Mouse (Mus musculus): ENCODE data around the gene Irf1. TPM values are rescaled to one million over a fixed set of nuclear protein-coding genes. Genes with fewer than 3 reads are reported as not detected.

Gene Irf1
- polyA plus RNA-seq, 1 experiment from 2014 or later = 2.8 TPM

GRCm38 (mm10) chr11:53764581-53764980, 5.2 kb upstream of the Irf1 start:
- Histone ChIP-seq H3K27ac (ENCODE audit: low read depth, low read length) (no peak overlapping the region), H3K9me3 (ENCODE audit: control insufficient read depth, low read length) (no peaks in the 10 kb centered on the region), H3K4me1 (ENCODE audit: control insufficient read depth, insufficient read depth, low read length) (peaks cover 17% of the 10 kb centered on the region), H3K4me2 (no peak overlapping the region), H3K36me3 (ENCODE audit: control insufficient read depth, insufficient read depth, low read length) (no peaks in the 10 kb centered on the region), H3K9ac (ENCODE audit: low read length) (no peak overlapping the region), H3K4me3 (ENCODE audit: low read depth, low read length) (no peak overlapping the region), H3K27me3 (ENCODE audit: control insufficient read depth, insufficient read depth, low read length) (peaks cover 43% of the 10 kb centered on the region)
- 43% methylated on average over 5 of the region's 5 CpGs for WGBS
- ATAC-seq (ENCODE audit: low FRiP score) (no peak), DNase-seq (ENCODE audit: low spot score, missing footprints) (no peak)

- Histone ChIP-seq H3K27me3 (ENCODE audit: control insufficient read depth, insufficient read depth, low read length) (peaks cover 15% of the 10 kb centered on the region), H3K27ac (ENCODE audit: low read depth, low read length) (no peak overlapping the region), H3K4me1 (ENCODE audit: control insufficient read depth, insufficient read depth, low read length) (peaks cover 9% of the 10 kb centered on the region), H3K36me3 (ENCODE audit: control insufficient read depth, insufficient read depth, low read length) (no peaks in the 10 kb centered on the region), H3K9me3 (ENCODE audit: control insufficient read depth, low read length) (no peaks in the 10 kb centered on the region), H3K4me3 (ENCODE audit: low read depth, low read length) (no peak overlapping the region), H3K4me2 (no peak overlapping the region), H3K9ac (ENCODE audit: low read length) (no peak overlapping the region)
- 77% methylated on average over 13 of the region's 13 CpGs for WGBS
- no peak for DNase-seq (ENCODE audit: low spot score, missing footprints)
- no peak for ATAC-seq (ENCODE audit: low FRiP score)
Observed at GRCm38 (mm10) chr11:53768422-53769184, 1.2 kb upstream of the Irf1 start.

DNA sequence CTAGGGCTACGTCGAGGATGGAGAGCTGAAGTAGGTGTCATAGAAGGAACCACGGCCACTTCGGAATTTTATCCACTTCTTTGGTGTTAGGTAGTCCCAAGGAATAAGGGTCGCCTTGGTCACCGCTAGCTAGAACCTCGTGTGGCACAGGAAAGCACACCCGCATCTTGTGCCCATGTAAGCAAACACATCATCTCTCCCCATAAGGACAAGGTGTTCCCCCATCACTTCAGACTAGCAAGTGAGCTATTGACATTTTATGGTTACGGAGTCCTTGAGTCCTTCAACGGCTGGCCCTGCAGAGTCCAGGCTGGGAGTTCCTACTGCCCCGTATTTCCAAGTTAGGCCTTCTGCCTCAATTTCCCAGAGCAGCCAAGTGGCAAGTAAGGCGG, 633 bp upstream of the Irf1 start:
- H3K9me3 ChIP-seq (ENCODE audit: control insufficient read depth, low read length) = no peaks in the 10 kb centered on the region
- H3K27ac ChIP-seq (ENCODE audit: low read depth, low read length) = no peak overlapping the region
- no peak overlapping the region; the same call in 1 of the 2 replicates for H3K9ac ChIP-seq (ENCODE audit: low read length)
- no peaks in the 10 kb centered on the region for H3K36me3 ChIP-seq (ENCODE audit: control insufficient read depth, insufficient read depth, low read length)
- H3K4me3 ChIP-seq (ENCODE audit: low read depth, low read length) = no peak overlapping the region; the same call in 1 of the 2 replicates
- WGBS = 57% methylated on average over 12 of the region's 12 CpGs
- H3K4me2 ChIP-seq = peak overlapping the region; percentile 98
- H3K27me3 ChIP-seq (ENCODE audit: control insufficient read depth, insufficient read depth, low read length) = peaks cover 15% of the 10 kb centered on the region
- ATAC-seq (ENCODE audit: low FRiP score) (no peak), DNase-seq (ENCODE audit: low spot score, missing footprints) (no peak)
- H3K4me1 ChIP-seq (ENCODE audit: control insufficient read depth, insufficient read depth, low read length) = peaks cover 4% of the 10 kb centered on the region

DNA sequence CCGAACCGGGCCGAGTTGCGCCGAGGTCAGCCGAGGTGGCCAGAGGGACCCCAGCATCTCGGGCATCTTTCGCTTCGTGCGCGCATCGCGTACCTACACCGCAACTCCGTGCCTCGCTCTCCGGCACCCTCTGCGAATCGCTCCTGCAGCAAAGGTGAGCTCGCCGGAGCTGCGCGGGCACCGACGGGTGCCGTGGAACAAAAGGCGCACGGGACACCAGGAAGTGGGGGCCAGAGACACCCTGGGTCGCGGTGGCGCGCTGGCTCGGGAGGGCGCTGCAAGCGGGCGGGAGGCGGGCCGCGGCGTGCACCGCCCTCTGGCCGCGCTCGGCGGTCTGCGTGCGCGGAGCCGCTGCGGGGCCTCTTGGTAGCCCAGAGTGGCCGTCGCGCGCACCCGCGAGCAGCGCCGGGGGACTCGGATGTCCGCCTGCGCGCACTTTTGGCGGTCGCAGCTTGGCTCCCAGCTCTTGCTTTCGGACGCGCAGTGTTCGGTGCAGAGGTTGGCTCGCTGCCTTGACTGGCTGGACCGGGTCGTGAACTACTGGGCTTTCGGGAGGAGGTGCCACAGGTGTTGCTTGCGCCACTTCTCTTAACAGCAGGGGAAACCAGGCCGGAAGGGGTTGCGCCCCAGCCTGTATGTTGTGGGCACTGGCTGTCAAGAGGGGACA, 444 bp downstream of the Irf1 start:
- H3K4me2 ChIP-seq = peak overlapping the region; percentile 98
- no peak overlapping the region for H3K27ac ChIP-seq (ENCODE audit: low read depth, low read length)
- H3K4me3 ChIP-seq (ENCODE audit: low read depth, low read length) = peak overlapping the region; percentile 72
- peak overlapping the region; percentile 70 for H3K9ac ChIP-seq (ENCODE audit: low read length)
- H3K27me3 ChIP-seq (ENCODE audit: control insufficient read depth, insufficient read depth, low read length) = peaks cover 12% of the 10 kb centered on the region
- ATAC-seq (ENCODE audit: low FRiP score) = peak; percentile 78
- under 1% methylated on average over 75 of the region's 75 CpGs for WGBS
- no peaks in the 10 kb centered on the region for H3K36me3 ChIP-seq (ENCODE audit: control insufficient read depth, insufficient read depth, low read length)
- peak; percentile 97 for DNase-seq (ENCODE audit: low spot score, missing footprints)
- H3K9me3 ChIP-seq (ENCODE audit: control insufficient read depth, low read length) = no peaks in the 10 kb centered on the region
- peaks cover 4% of the 10 kb centered on the region for H3K4me1 ChIP-seq (ENCODE audit: control insufficient read depth, insufficient read depth, low read length)

GRCm38 (mm10) chr11:53771001-53771744, 1.4 kb downstream of the Irf1 start:
- no peak overlapping the region for H3K9ac ChIP-seq (ENCODE audit: low read length)
- WGBS = 81% methylated on average over 11 of the region's 11 CpGs
- H3K9me3 ChIP-seq (ENCODE audit: control insufficient read depth, low read length) = no peaks in the 10 kb centered on the region
- no peak overlapping the region for H3K27ac ChIP-seq (ENCODE audit: low read depth, low read length)
- peaks cover 12% of the 10 kb centered on the region for H3K27me3 ChIP-seq (ENCODE audit: control insufficient read depth, insufficient read depth, low read length)
- no peaks in the 10 kb centered on the region for H3K36me3 ChIP-seq (ENCODE audit: control insufficient read depth, insufficient read depth, low read length)
- no peak for DNase-seq (ENCODE audit: low spot score, missing footprints)
- H3K4me1 ChIP-seq (ENCODE audit: control insufficient read depth, insufficient read depth, low read length) = peaks cover 4% of the 10 kb centered on the region
- ATAC-seq (ENCODE audit: low FRiP score) = no peak
- peak overlapping the region; percentile 98 for H3K4me2 ChIP-seq
- peak overlapping the region; percentile 72 for H3K4me3 ChIP-seq (ENCODE audit: low read depth, low read length)

GRCm38 (mm10) chr11:53772536-53772935, 2.7 kb downstream of the Irf1 start:
- Histone ChIP-seq H3K4me2 (no peak overlapping the region), H3K27ac (ENCODE audit: low read depth, low read length) (no peak overlapping the region), H3K36me3 (ENCODE audit: control insufficient read depth, insufficient read depth, low read length) (no peaks in the 10 kb centered on the region), H3K4me1 (ENCODE audit: control insufficient read depth, insufficient read depth, low read length) (peaks cover 4% of the 10 kb centered on the region), H3K9ac (ENCODE audit: low read length) (no peak overlapping the region), H3K9me3 (ENCODE audit: control insufficient read depth, low read length) (no peaks in the 10 kb centered on the region), H3K4me3 (ENCODE audit: low read depth, low read length) (no peak overlapping the region), H3K27me3 (ENCODE audit: control insufficient read depth, insufficient read depth, low read length) (peaks cover 12% of the 10 kb centered on the region)
- no peak for ATAC-seq (ENCODE audit: low FRiP score)
- DNase-seq (ENCODE audit: low spot score, missing footprints) = no peak
- 81% methylated on average over 9 of the region's 9 CpGs for WGBS

GRCm38 (mm10) chr11:53773087-53773486, 3.3 kb downstream of the Irf1 start, which contains the start of gene Gm17334:
Gm17334 (minus strand) TSS chr11:53773187.
- H3K4me1 ChIP-seq (ENCODE audit: control insufficient read depth, insufficient read depth, low read length) = peaks cover 4% of the 10 kb centered on the region
- no peaks in the 10 kb centered on the region for H3K36me3 ChIP-seq (ENCODE audit: control insufficient read depth, insufficient read depth, low read length)
- no peak within 1 kb of the TSS for H3K27ac ChIP-seq (ENCODE audit: low read depth, low read length)
- 93% methylated on average over 5 of the region's 5 CpGs for WGBS
- no peak within 1 kb of the TSS for H3K4me2 ChIP-seq
- no peak within 1 kb of the TSS for H3K4me3 ChIP-seq (ENCODE audit: low read depth, low read length)
- peaks cover 12% of the 10 kb centered on the region for H3K27me3 ChIP-seq (ENCODE audit: control insufficient read depth, insufficient read depth, low read length)
- no peak within 1 kb of the TSS for H3K9ac ChIP-seq (ENCODE audit: low read length)
- no peak for DNase-seq (ENCODE audit: low spot score, missing footprints)
- no peaks in the 10 kb centered on the region for H3K9me3 ChIP-seq (ENCODE audit: control insufficient read depth, low read length)
- ATAC-seq (ENCODE audit: low FRiP score) = no peak

DNA sequence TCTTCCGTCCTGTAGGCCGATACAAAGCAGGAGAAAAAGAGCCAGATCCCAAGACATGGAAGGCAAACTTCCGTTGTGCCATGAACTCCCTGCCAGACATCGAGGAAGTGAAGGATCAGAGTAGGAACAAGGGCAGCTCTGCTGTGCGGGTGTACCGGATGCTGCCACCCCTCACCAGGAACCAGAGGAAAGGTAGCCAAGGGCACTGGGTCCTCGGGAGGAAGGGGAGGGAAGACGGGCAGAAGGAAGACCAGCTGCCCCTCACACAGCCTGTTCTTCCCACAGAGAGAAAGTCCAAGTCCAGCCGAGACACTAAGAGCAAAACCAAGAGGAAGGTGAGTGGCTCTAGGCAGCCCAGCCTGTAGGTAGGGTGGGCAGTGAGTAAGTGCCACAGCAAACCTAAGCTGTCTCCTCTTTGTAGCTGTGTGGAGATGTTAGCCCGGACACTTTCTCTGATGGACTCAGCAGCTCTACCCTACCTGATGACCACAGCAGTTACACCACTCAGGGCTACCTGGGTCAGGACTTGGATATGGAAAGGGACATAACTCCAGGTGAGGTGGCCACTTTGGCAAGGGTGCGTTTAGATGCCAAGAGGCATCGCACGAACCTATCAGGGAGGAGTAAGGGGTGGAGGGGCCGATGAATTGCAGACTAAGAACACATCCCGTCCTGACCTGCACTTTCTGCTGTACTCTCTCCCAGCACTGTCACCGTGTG, 4.0 kb downstream of the Irf1 start:
- H3K27ac ChIP-seq (ENCODE audit: low read depth, low read length) = no peak overlapping the region
- ATAC-seq (ENCODE audit: low FRiP score) (no peak), DNase-seq (ENCODE audit: low spot score, missing footprints) (no peak)
- H3K4me3 ChIP-seq (ENCODE audit: low read depth, low read length) = no peak overlapping the region
- peaks cover 8% of the 10 kb centered on the region for H3K27me3 ChIP-seq (ENCODE audit: control insufficient read depth, insufficient read depth, low read length)
- H3K9ac ChIP-seq (ENCODE audit: low read length) = no peak overlapping the region
- H3K36me3 ChIP-seq (ENCODE audit: control insufficient read depth, insufficient read depth, low read length) = no peaks in the 10 kb centered on the region
- peaks cover 4% of the 10 kb centered on the region for H3K4me1 ChIP-seq (ENCODE audit: control insufficient read depth, insufficient read depth, low read length)
- WGBS = 91% methylated on average over 16 of the region's 16 CpGs
- no peak overlapping the region for H3K4me2 ChIP-seq
- no peaks in the 10 kb centered on the region for H3K9me3 ChIP-seq (ENCODE audit: control insufficient read depth, low read length)

Measured in midbrain, embryonic 11.5 days (tissue).